Mouse (Mus musculus): ENCODE data around the gene Tmem267.

- TF ChIP-seq POLR2A (IDR thresholded peaks at IDR 0.05; ENCODE audit: borderline replicate concordance, extremely low read depth, insufficient read depth, insufficient read length, poor library complexity, severe bottlenecking): no peak
- peak; percentile 59; the same call in 1 of the 2 replicates for TF ChIP-seq CTCF (IDR thresholded peaks at IDR 0.05; ENCODE audit: borderline replicate concordance, extremely low read depth, insufficient read depth, insufficient read length)
These were observed 152.7 kb downstream of the Tmem267 start for GRCm38 (mm10) chr13:119640504-119640903.

All from brain, embryonic 14.5 days (tissue).